Mouse (Mus musculus): ENCODE data around the gene Mpi.

The Mpi gene

DNA sequence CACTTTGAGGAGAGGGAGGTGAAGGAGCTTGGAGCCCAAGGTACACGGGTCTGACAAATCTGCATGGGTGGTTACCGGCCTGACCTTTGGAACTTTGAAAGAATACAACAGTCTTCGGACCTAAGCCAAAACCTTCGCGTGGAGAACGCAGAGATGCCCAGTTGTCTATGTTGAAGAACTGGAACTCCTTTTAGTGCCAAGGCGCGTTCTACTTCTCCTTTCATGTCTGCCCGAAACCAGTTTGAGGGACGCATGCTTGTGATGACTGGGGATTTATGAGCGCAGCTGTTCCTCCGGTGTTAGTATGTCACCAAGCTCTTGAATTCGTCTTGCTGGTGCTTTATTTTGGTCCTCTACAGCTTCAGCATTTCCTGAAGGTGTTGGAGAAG, 9.1 kb upstream of the Mpi start:
- peak; percentile 69 to 70 for DNase-seq (ENCODE audit: low spot score in 2 of 2)

DNA sequence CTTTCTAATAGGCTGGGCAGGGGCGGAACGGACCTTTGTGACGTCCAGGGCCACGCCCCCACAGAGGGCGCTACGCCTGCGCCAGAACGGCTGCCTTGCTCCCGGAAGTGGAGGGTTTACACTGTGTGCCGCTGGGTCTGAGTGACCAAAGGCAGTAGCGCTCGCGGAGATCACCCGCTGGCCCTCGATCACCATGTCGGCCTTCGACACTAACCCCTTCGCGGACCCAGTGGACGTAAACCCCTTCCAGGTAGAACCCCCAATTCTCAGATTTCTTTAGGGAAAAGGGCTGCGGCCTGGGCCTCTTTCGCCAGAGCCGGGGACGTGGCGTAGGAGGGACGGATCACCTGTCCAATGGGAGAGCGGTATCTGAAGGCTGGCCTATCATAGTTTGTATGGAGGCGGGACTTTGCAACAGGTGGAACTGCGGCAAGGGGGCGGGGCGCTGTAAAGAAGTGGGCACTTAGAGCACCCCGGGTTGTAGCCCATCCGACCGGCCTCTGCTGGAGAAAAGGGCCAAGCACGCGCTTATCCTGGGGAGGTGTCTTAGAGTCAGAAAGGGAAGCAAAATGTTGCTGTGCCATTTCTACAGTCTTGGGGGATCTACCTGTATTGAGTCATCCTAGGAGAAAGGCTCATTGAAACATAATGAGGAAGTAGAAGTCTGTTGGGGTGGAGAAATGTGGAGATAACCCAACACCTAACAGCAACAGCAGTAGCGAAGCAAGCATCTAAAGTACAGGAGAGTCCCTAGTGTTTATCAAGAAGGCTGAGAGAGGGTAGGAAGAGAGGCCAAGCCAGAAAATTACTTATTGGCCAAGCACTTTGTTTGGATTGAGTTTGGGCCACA, 8.5 kb upstream of the Mpi start, which contains the start of gene Scamp2:
TSS of gene Scamp2 (plus strand) at position 83 of the 850 bp plus-strand sequence.
- peak; percentile 92 to 93 for DNase-seq (ENCODE audit: low spot score in 2 of 2)

DNA sequence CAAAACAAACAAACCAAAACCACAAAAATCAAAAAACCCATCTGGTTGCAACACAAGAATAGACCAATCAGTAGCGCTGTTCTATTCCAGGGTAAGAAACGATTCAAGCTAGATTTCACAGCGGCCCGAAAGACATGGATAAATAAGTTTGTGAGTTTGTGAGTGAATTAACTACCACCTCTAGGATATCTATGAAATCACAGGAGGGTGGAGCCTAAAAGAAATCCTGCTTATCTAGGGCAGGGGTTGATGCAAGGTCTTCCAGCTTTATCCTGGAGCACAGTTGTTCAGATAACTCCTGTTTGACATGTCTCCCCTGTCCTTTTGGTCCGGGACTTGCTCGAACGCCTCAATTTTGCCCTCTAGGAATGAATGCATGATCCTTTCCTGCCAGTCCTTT, 7.7 kb upstream of the Mpi start:
- DNase-seq (ENCODE audit: low spot score in 2 of 2): no peak

DNA sequence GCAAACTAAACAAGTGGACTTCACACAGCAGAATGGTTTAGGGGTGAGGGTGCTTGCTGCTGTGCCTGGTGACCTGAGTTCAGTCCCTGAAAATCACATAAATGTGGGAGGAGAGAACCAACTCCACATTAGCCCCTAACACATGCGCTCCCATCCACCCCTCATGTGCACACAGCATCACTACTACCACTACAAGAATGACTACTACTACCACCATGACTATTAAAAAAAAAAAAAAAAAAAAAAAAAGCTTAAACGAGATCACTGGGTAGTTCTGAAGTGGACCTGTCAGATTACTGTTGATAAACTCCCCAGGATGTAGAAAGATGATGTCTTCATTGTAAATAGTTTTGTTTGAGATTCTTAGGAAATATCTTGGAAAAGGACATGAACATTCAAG, 7.0 kb upstream of the Mpi start:
- no peak for DNase-seq (ENCODE audit: low spot score in 2 of 2)

DNA sequence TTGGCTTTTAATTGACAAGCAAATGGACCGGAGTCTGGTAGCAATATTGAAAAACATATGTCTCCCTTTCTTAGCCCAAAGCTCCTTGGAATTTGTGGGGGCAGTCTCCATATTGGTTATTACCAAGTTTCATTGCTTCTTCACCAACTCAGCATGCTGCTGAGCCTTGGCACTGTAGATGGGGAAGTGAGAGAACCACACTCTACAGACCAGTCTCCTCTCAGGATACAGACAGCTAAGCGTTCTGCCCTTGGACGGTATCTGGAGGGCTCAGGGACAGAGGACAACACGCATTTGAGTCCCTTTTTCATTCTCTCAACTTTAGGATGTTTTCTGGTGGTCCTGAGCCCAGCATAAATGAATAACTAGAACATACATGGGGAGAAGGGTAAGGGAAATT, 6.1 kb upstream of the Mpi start:
- no peak for DNase-seq (ENCODE audit: low spot score in 2 of 2)

DNA sequence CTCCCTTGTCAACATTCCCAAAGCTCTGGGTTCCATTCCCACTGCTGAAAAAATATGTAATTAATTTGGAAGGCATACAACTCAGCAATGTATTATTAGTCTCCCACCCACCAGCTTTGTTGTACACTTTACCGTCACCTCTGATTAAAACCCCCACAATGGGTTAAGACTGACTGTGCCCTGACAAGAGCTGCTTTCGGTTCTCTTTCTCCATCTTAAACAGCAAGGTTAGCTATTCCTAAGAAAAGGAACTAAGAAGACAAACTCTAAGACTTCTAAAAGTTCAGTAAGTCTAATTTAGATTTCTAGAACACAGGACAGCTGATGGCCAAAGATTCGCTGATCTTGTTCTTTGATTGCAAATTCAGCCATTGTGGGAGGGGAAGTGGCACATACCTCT, 4.7 kb upstream of the Mpi start:
- no peak for DNase-seq (ENCODE audit: low spot score in 2 of 2)

DNA sequence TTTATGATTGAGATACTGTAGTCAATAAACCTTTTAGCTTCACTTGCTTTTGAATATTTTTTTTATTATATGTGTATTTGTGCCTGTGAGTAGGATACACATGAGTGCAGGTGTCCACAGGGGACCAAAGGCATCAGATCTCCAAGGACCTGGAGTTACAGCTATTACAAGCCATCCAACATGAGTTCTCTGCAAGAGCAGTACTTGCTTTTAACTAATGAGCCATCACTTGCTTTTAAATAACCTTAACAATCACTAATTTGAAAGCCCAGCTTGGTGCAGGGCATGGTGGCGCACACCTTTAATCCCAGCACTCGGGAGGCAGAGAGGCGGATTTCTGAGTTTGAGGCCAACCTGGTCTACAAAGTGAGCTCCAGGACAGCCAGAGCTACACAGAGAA, 2.2 kb upstream of the Mpi start:
- no peak for DNase-seq (ENCODE audit: low spot score in 2 of 2)

DNA sequence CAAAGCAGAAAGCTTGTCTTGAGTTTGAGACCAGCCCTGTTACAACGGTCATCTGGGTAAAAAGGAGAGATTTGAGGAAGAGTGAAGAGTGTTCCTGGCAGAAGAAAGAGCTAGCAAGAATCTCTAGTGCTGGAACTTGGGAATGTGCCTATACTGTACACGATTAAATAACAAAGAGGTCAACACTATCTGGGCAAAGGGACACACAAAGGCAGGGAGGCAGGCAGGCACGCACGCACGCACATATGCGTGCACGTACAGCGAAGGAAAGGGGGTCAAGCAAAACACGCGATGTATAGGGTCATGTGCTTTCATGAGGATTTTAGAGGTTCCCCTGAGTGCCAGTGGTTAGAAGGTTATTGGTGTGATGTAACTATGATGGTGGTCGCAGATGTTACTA, 556 bp upstream of the Mpi start:
- DNase-seq (ENCODE audit: low spot score in 2 of 2): no peak

DNA sequence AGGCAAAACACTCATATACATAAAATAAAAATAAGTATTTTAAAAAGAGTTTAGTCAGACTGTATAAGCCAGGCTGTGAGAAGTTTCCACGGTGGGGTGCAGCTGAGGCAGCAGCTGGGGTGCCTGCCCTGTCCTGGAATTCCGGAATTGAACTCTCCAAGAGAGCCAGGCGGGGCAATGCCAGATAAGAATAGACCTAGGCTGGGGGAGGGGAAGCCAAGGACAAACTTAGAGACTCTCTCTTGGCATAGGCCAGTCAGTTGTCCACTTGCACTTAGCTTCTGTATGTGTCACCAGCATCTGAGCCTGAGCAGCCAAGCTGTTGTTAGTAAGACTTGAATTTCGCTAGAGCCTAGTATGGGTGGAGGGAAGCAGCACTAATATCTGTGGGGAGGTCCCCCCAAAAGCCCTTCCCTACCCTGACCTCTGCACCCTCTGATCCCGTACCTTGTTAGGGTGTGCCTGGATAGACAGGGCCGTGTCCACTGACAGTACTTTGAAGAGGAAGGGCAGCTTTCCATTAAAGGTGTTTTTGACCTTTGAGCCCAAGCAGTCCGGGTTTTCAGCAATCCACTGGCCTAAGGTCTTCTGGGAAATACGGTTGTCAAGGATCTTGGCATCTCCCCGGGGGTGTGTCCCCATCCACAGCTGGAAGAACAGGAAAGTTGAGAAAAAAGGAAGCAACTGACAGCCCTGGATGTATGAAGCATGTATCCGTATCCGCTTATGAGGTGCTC, 2.3 kb downstream of the Mpi start:
- DNase-seq (ENCODE audit: low spot score in 2 of 2): no peak

DNA sequence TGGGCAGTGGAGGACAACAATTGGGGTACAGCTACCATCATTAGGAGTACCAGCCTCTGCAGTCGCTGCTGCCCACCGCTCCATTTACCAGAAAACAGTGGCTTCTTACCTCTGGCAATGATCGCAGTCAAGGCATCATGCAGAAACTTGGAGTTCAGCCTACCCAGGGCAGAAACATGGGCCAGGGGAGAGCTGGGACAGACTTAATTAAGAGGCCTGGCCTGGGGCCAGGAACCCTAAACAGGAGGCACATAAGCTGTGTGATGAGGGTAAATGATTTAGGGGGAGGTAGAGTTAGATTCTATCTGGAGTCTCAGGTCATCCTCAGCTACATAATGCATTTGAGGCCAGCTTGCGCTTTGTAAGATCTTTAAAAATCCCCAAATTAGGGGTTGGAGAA, 3.4 kb downstream of the Mpi start:
- no peak for DNase-seq (ENCODE audit: low spot score in 2 of 2)

DNA sequence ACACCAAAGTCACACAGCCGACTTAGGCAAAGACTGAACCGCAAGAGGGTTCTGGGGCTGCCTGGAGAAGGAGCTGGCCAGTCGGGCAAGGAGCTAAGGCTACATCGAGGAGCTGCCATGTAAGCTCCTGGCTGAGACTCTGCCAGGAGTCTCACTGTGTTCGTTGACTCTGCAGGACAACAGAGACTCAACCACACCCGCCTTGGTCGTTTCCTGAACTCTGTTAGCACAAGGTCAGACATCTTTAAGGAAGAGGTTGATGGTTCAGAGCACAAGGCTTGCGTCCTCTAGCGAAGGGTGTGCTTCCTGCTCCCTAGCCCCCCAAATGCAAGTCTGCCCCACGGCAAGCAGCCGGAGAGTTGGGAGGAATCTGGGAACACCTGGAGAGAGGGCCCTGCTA, 4.7 kb downstream of the Mpi start:
- no peak for DNase-seq (ENCODE audit: low spot score in 2 of 2)

DNA sequence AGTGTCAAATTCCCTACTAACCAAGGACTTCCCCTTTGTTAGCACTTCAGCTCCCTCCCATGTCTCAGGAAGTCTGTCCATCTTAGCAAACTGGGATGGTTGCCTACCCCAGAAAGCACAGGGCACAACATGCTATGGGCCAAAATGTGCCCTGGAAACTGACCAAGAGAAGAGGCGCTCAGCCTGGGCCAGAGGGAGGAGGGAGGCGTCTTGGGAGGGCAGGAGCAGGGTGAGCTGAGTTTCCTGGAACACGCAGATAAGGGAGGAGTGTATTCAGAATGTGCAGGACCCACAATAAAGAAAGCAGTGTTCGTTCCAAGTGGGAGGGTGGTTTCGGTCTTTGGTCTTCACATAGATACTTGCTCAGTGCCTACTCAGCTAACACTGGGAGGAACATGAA, 5.3 kb downstream of the Mpi start:
- DNase-seq (ENCODE audit: low spot score in 2 of 2): peak; percentile 24 to 26

DNA sequence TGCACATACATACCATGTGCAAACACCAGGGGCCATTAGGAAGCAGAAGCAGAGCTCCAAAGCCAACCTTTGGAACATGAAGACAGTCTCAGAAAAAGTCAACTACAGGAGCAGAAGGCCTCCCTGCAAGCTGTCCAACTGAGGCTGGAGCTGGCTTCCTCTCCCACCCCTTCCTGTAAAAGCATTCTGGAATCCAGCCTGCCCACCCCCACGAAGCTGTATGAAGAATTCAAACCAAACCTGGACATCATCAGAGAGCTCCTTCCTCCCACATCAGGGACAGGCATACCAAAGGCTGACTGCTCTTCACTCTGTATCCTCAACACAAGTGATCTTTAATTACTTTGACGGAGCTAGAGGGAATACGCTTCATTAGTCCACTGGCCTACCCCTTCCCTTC, 8.6 kb downstream of the Mpi start:
- no peak for DNase-seq (ENCODE audit: low spot score in 2 of 2)

DNA sequence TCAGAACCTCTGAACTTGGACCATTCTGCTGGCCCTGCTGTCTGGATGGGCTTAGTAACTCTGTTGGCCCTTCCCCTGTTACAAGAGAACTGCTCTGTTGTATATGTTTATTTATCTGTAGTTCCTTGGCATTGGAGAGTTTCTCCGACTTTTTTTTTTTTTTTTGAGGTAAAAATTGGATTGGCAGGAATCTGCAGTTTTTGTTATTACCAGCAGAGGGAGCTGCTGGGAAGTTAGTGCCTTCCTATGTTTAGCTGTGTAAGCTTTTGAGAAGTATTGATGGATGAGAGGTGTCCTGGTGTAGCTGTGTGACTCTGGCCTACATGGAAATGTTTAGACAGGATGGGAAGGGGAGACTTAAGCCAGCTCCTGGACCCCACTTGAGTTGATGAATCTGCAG, 11.3 kb downstream of the Mpi start:
- DNase-seq (ENCODE audit: low spot score in 2 of 2): no peak

DNA sequence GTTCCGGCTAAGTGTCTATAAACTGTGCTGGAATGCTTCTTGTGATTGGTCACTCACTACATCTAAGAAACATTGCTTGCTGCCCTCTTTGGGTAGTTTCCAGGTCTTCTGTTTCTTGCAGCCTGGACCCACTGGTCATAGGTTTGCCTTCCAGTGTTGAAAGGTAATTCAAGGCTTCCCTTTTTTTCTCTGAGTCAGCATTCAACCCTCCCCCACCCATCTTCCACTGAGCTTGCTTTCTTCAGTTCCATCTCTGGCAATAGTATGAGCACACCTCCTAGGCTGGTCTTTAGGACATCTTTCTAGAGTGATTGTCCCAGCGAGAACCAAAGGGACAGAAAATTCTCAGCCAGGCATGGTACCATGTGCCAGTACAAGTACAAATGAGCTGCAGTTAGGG, 13.0 kb downstream of the Mpi start:
- DNase-seq (ENCODE audit: low spot score in 2 of 2): no peak

DNA sequence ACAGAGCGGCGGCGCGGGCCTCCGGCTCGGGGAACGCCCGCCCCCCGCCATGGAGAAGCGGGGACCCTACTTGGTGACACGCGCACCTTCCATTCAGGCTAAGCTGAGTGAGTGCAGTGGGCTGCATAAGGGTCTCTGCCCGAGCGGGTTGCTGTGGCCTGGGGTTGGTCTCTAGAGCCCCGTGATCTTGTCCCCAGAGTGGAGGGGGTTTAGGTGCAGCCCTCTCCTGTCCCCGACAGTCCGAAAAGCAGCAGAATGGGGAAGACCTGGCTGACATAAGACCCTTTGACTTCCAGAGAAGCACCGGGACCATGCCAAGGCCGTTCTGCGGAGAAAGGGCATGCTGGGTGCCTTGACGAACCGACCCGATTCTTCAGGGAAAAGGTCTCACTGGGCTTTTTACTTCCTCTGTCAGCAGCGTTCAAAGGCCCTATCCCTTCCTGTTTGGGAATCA, 14.8 kb downstream of the Mpi start:
- DNase-seq (ENCODE audit: low spot score in 2 of 2): no peak

DNA sequence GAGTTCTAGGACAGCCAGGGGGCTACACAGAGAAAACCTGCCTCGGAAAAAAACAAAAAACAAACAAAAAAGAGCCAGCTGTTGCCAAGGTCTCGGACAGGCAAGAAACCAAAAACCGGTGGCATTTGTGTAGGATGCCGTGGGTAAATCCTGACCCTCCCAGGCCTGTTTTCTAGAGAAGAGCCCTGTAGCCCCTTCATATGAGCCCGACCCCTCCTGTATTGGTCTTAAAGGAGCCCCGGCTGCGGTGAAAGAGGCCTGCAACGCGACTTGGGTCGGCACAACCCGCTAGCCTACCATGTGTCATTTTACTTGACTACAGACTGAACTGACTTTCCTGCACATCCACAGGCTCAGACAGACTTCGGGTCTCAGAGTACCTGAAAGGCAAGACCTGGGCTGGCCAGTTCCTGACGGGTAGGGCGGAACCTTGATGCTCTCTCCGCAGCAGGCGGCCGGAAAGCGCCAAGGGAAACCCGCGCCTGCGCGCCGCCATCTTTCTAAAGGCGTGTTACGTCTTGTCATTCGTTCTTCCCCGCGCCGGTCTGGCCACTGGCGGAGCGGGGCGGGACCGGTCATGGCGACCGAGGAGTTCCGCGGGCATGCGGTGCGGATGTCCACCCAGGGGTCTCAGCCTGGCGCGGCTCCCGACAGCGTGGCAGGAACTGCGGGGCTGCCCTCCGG, 15.4 kb downstream of the Mpi start, which contains the start of gene Fam219b:
TSS of gene Fam219b (plus strand) at position 485 of the 684 bp plus-strand sequence.
- DNase-seq (ENCODE audit: low spot score in 2 of 2): peak; percentile 89 to 92

DNA sequence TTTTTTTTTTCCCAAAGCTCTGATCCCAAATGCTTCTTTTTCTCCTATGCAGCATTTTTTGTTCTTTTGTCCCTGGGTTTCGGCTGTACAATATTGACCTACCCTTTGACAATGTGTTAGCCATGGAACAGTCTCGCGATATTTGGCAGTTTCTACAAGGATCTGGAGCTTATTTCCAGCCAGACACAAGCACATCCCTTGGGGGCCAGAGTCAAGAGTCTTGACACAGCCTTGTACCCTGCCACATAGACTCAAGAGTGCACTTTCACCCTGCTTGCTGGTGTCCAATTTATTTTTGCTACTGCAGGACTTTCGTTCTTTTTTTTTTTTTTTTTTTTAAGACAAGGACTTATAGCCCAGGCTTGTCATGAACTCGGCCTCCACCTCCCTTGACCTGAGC, 16.2 kb downstream of the Mpi start:
- no peak for DNase-seq (ENCODE audit: low spot score in 2 of 2)

DNA sequence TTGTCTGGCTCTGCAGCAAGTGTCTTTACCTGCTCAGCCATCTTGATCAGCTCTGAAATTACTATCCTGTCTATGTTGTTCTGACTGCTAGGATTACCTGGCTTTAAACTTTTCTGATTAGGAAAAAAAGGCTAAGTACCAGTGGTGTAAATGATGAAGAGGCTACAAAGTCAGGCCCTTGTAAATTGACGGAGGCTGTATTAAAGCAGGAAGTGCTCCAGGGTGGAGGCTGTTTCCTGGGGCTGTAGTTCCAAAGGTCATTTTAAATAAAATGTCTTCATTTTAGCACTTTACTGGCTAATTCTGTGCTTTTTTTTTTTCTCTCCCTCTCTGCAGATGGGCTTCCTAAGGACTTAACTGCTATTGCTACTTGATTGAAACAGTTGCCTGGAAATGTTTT, 20.6 kb downstream of the Mpi start:
- no peak for DNase-seq (ENCODE audit: low spot score in 2 of 2)

DNA sequence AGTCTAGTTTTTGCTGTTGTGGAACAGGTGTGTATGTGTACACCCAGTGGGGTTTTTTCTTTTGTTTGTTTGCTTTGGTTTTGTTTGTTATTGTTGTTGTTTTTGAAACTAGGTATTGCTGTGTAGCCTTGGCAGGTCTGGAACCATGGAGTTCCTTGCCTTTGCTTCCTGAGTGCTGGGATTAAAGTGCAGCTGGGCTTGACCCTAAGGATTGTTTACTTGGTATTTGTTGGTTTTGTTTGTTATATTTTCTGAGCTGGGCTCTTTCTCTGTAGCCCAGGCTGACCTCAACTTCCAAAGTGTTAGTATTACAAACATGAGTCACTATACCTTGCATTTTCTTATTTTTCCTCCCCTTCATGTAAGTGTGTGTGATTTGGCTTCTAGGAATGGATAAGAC, 26.1 kb downstream of the Mpi start:
- no peak for DNase-seq (ENCODE audit: low spot score in 2 of 2)

DNA sequence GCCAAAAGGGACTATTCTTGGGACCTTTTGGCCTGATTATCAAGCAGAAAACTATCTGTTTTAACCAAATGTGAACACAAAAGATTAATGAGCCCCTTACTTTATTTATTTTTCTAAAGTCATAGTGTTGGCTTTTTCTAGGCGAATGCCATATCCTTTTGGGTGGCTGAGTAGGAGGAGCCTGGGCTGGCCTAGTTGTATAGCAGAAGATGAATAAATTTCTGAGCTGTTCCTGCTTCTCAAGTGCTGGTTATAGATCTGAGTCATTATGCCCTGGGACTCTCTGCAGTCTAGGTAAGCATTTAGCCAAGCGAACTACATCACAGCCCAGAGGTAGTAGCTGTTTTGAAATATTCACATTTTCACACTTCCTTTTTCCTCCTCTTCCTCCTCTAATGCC, 27.0 kb downstream of the Mpi start:
- no peak for DNase-seq (ENCODE audit: low spot score in 2 of 2)

DNA sequence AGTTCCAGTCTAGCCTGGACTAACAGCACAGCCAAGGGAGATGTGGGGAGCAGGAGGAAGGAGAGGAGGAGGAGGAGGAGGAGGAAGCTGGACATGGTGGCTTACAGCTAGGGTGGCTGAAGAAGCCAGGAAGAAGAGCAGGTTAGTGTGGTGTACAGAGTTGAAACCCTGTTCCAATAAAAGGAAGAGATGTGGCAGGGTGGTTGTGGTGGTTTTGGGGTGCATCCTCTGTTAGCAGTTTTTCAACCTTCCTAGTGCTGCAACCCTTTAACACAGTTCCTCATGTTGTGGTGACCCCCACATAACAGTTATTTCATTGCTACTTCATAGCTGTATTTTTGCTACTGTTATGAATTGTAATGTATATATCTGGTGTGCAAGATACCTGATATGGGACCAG, 28.1 kb downstream of the Mpi start:
- DNase-seq (ENCODE audit: low spot score in 2 of 2): no peak

DNA sequence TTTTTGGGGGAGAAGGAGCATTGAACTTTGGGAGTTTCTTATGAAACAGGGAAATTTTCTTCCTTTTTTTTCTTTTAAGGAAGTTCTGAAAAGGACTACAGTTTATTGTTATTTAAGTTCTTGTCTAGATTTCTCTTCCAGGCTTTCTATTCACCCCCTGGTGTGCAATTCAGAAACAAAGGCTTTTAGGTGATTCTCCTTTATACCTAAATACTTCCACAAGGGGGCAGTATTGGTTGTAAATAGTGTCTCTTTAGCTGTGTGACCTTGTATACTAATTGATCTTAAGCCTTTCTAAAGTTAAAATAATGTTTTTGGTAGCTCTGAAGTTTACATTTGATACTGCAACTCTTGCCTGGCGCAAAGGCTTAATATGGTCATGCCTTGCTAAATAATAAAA, 28.8 kb downstream of the Mpi start:
- peak in 1 of 2 experiments; percentile 52 for DNase-seq (ENCODE audit: low spot score in 2 of 2)
